Mouse (Mus musculus): ENCODE measurements at regions not wholly inside any gene's neighbourhood (a gene's known extent, or its start where the extent isn't known, plus 50 kb on each side); places are given as distances from the start of the nearest gene placed in this dataset.

DNA sequence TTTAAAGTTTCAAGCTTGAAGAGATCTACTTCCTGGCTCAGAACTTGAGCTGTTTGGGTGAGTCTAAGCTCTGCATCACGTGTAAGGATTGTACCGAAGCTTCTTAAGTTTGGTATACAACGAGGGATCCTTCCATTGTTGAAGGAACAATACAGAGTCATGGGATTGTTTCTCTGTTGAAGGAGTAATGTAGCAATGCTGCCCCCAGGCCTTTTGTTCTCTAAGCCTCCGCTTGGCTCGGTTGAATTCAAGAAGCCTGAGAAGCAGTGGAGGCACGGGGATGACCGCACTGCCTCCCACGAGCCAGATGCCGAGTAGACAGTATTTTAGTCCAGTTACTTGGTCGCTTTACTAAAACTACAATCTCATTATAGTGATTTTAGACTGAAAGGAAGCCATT is 90.9 kb upstream of the Nampt start:
- DNase-seq (ENCODE audit: low read depth, low spot score), result no peak

GRCm38 (mm10) chr12:32735224-32735623 is 84.1 kb upstream of the Nampt start:
- DNase-seq (ENCODE audit: low read depth, low spot score), result no peak

DNA sequence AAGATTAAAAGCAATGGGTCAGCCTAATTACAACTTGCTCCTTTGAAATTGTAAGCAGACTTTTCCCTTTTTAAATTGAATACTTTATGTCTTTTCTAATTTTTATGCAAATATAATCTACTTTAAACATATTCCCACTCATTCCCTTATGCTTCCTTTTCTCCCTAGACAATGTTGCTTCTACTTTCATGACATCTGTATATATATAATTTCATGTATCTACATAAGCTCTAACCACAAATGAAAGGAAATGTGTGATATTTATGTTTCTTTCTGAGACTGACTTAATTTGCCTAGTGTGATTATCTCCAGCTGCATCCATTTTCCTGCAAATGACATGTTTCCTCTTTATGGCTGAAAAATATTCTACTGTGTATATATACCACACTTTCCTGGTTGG is 77.9 kb upstream of the Nampt start:
- DNase-seq (ENCODE audit: low read depth, low spot score), result no peak

DNA sequence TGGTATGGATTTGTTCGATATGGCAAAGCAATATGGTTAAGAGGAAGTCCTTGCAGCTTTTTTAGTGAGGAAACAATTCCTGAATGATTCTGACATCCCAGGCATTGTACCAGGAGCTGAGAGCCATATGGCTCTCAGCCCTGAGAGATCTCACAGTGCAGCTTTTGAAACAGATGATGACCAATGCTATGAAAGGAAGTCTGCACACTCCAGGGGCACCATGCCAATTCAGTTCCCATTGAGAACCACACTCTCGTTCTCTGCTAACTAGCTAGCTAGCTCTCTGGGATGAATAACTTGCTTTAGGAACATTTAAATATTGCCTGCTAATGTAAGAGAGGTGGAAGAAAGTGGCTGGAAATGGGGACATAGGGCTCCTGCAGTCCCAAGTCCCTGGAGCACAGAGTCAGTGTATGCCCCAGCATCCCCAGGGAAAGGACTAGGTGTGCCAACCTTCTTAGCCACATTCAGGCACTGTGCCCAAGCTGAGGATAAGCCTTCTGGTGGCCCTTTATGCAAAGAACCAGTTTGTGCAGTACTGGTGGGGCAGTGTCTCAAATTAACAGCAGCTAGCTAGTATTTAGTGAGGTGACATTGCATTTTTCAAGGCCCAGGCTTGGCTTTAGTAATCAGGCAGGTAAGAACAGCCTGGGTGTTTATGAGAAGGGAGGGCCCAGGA is 61.8 kb upstream of the Nampt start:
- no peak for DNase-seq (ENCODE audit: low read depth, low spot score)

- DNase-seq (ENCODE audit: low read depth, low spot score), result no peak
These were observed 61.2 kb upstream of the Nampt start for GRCm38 (mm10) chr12:32758150-32758549.

GRCm38 (mm10) chr12:32760627-32761026 is 58.7 kb upstream of the Nampt start:
- DNase-seq (ENCODE audit: low read depth, low spot score), result no peak

GRCm38 (mm10) chr12:32761055-32761454 is 58.3 kb upstream of the Nampt start:
- no peak for DNase-seq (ENCODE audit: low read depth, low spot score)

DNA sequence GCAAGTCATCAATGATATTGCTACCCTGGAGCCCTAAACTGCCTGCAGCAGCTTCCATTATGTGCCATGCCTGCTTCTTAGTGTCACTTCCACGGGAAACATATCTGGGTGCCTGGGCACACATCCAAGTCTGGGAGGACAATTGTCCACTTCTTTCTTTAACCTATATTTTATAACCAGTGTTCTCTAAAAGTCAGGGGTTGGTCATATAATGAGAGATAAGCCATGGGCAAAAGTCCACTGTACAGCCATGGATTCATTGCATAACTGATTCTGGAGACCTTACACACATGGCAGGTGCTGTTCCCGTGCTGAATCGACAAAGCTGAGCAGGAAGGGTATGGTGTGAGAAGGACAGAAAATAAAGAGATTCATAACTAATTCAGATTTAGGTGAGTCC is 55.1 kb upstream of the Nampt start:
- no peak for DNase-seq (ENCODE audit: low read depth, low spot score)

DNA sequence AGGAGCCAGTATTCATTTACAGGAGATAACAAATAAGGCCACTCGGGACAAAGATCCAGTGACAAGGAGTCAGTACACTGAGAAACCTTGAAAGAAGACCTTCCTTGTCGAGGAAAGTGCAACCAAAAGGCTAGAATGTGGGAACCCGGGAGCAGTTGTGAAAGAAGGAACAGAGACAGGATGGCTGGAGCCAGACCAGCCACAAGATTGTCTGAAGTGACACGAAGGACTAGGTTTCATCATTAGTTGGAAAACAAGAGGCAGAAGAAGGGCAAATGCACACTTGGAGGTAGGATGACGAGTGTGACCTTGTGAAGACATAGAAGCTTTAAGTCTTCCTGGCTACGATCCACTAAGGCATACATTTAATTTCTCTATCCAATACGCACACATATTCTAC is 54.6 kb upstream of the Nampt start:
- no peak for DNase-seq (ENCODE audit: low read depth, low spot score)

- DNase-seq (ENCODE audit: low read depth, low spot score), result no peak
These were observed 53.5 kb upstream of the Nampt start for GRCm38 (mm10) chr12:32765861-32766260.

- DNase-seq (ENCODE audit: low read depth, low spot score), result no peak
These were observed 52.8 kb upstream of the Nampt start for GRCm38 (mm10) chr12:32766575-32766974.

DNA sequence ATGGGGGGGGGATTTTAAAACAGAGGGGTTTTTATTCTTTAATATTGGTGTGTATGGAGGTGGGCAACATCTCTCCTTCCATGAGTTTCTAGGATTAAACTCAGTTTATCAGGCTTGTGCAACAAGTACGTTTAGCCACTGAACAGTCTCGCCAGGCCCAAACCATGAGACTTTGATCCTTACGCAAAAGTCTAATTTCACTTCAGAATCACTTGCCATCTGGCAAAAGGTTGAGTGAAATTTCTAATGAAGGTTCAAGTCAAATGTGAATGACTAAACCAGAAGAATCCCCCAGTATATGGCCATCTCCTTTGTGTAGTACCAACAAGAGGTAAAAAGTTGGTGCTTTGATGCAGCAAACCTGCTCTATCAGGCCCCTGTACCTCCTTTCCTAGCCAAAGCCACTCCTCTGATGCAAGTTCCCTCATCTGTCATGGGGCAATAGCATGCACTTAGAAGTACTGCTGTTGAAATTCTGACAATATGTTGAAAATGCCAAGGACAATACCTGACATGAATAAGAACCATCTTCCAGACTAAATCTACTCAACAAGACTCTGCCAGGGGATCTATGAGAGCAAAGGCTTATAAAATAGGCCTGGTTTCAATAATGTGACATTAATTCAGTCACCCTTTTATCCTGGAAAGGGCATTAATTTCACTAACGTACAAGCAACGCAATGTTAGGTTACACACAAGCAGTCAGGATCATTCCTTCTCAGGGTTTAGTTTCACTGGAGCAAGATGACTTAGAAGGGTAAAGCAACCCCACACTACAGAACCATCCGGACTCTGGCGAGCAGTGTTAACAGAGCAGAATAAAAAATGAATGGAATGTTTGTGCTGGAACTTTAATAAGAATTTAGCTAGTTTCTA is 51.9 kb upstream of the Nampt start:
- no peak for DNase-seq (ENCODE audit: low read depth, low spot score)

DNA sequence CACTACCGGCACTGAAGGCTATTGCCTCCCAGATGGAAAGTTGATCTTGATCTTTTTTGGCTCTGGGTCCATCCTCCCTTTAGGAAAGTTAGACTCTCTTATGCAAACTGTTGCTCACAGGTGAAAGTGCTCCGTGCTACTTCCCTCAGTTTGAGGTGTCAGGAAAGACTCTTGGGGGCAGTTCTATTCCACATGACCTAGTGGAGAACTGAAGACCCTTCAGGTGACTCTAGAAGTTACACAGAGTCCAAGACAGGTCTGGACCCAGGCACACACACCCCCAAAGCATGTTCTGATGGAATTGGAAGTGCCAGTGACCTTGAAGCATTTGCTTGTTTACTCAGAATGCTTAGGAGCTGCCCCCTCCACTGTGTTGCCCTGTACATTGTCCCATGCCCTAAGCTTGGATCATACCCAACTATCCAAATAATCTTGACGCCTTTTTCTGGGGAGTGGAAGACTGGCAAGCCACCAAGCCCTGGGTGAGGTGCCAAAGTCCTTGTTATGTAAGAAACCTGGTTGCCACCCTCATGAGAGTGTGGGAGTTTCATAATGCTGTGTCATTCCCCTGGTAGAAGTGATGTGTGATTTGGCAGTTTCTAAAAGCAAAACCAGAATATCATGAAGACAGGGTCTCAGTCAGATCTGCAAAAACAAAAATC is 51.1 kb upstream of the Nampt start:
- DNase-seq (ENCODE audit: low read depth, low spot score), result no peak

- DNase-seq (ENCODE audit: low read depth, low spot score), result no peak
These were observed 50.4 kb upstream of the Nampt start for GRCm38 (mm10) chr12:32768744-32769535.

Measured in ES-CJ7 (cell line).